Mouse (Mus musculus) forebrain, embryonic 12.5 days (tissue): ENCODE results near the gene Tspan33. TPM values are rescaled to one million over a fixed set of nuclear protein-coding genes. Genes with fewer than 3 reads are reported as not detected.
A peak's percentile ranks its signal among the peaks of the same experiment; 100 is the strongest.
"Not testable (repeated sequence)": the region's sequence is repeated elsewhere in the genome, so short reads cannot be mapped to it uniquely, and the experiment has no call there.

ENCODE experiments used
- ATAC-seq: fragments of 200-750 bp; cut with Nextera tagmentation; 2 replicates; pipeline ENCODE4 v1.8.0; 2017; ENCODE audit warnings: moderate TSS enrichment; ENCODE audit not compliant: low FRiP score
- H3K27ac ChIP-seq: fragments of 300-500 bp; sonication (generic); 2 replicates; pipeline ENCODE4 v1.5.1; 2016; ENCODE audit warnings: mild to moderate bottlenecking
- H3K27me3 ChIP-seq: fragments of 300-500 bp; sonication (generic); 2 replicates; pipeline ENCODE4 v1.6.1; 2016; ENCODE audit warnings: mild to moderate bottlenecking
- H3K36me3 ChIP-seq: fragments of 300-500 bp; sonication (generic); replicated peaks from 2 replicates; pipeline ENCODE4 v1.6.1; 2016; ENCODE audit warnings: mild to moderate bottlenecking
- H3K4me1 ChIP-seq: fragments of 300-500 bp; sonication (generic); 2 replicates; pipeline ENCODE4 v1.6.1; 2016
- H3K4me2 ChIP-seq: fragments of 300-500 bp; sonication (generic); 2 replicates; pipeline ENCODE4 v1.6.1; 2016; ENCODE audit warnings: mild to moderate bottlenecking, moderate library complexity
- H3K4me3 ChIP-seq: fragments of 300-500 bp; sonication (generic); replicated peaks from 2 replicates; pipeline ENCODE4 v1.5.1; 2016; ENCODE audit warnings: mild to moderate bottlenecking
- H3K9ac ChIP-seq: fragments of 300-500 bp; sonication (generic); 2 replicates; pipeline ENCODE4 v1.6.1; 2016; ENCODE audit warnings: mild to moderate bottlenecking
- H3K9me3 ChIP-seq: fragments of 300-500 bp; sonication (generic); 2 replicates; pipeline ENCODE4 v1.6.1; 2016
- WGBS: fragments of 180-500 bp; shearing (Covaris S2); methylation state at CpG from one replicate; pipeline ENCODE4 v1.1.7; 2016; 5-methylcytosine and 5-hydroxymethylcytosine counted together
- polyA plus RNA-seq: library from polyadenylated mRNA; unstranded; fragments of >200 nt; fragmentation: Nextera tagmentation; extraction: Ambion mirVana; gene quantifications from 2 replicates; pipeline ENCODE4 v1.2.1, GENCODE M21; 2016

The Tspan33 gene
- polyA plus RNA-seq, 1 experiment from 2014 or later: 9.2 TPM

DNA sequence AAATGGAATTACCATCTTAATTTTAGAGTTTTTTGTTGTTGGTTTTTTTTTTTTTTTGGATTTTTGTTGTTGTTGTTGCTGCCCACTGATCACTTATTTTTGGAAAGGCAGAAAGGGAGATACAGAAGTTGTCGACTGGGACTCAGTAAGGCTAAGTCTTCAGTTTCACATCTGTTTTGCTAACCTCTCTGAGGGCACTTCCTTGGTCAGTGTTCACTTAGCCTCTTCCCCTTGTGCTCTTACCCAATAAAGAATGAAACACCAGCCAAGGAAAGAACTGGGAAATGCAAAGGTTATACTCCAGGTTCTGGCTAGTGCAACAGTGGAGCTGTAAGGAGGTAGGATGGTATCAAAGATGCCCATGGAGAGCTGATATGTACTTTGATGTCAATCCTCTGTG lies 35.5 kb downstream of the Tspan33 start:
- H3K36me3 ChIP-seq: no peaks in the 10 kb centered on the region
- 87% methylated on average over 1 of the region's 1 CpGs for WGBS

DNA sequence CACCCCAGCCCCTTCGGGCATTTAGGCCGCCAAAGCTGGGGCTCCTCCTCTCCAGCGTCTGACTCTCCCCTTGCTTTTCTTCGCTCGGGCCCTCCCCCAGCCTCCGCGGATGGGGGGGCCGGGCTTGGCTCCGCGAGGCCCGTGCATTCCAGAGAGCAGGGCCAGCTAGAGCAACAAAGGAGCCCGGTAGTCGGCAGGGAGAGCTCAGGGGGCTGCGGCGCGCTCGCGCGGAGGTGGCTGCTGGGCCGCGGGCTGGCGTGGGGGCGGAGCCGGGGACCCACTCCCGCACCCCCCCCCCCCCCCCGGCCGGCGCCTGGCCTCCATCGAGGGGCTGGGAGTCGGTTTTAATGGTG lies 41.3 kb downstream of the Tspan33 start, which contains the start of gene Smo:
Gene Smo (plus strand): TSS at position 168 of the 353 bp plus-strand sequence.
- Histone ChIP-seq H3K36me3 (peaks cover 10% of the 10 kb centered on the region; the same call in 1 of the 2 replicates), H3K4me3 (peak within 1 kb of the TSS; percentile 94), H3K27me3 (no peaks in the 10 kb centered on the region), H3K9me3 (no peaks in the 10 kb centered on the region), H3K27ac (peak within 1 kb of the TSS; percentile 93), H3K9ac (peak within 1 kb of the TSS; percentile 96), H3K4me1 (peaks cover 16% of the 10 kb centered on the region), H3K4me2 (peak within 1 kb of the TSS; percentile 65)
- WGBS: under 1% methylated on average over 25 of the region's 30 CpGs
- peak; percentile 98 for ATAC-seq

More for the DNA sequence above, 35.5 kb downstream of the Tspan33 start:
- H3K27ac ChIP-seq: no peak overlapping the region
- no peak for ATAC-seq
- no peak overlapping the region for H3K9ac ChIP-seq
- no peaks in the 10 kb centered on the region for H3K27me3 ChIP-seq
- no peak overlapping the region for H3K4me2 ChIP-seq
- H3K9me3 ChIP-seq: no peaks in the 10 kb centered on the region
- no peak overlapping the region for H3K4me3 ChIP-seq
- no peaks in the 10 kb centered on the region for H3K4me1 ChIP-seq

DNA sequence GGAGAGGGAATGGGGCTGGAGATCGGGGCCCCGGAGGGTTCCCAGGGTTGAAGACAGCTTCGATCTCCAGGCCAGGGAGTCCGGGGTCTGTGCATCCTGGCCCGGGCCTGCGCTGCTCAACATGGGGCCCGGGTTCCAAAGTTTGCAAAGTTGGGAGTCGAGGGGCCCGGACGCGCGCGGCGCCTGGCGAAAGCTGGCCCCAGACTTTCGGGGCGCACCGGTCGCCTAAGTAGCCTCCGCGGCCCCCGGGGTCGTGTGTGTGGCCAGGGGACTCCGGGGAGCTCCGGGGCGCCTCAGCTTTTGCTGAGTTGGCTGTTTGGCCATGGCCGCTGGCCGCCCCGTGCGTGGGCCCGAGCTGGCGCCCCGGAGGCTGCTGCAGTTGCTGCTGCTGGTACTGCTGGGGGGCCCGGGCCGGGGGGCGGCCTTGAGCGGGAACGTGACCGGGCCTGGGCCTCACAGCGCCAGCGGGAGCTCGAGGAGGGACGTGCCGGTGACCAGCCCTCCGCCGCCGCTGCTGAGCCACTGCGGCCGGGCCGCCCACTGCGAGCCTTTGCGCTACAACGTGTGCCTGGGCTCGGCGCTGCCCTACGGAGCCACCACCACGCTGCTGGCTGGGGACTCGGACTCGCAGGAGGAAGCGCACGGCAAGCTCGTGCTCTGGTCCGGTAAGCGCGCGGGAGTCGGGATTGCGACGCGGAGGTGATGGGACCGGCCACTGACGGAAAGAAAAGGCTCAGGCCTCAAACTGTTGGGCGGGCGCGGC lies 41.8 kb downstream of the Tspan33 start:
- Histone ChIP-seq H3K27ac (peak overlapping the region; percentile 93), H3K9me3 (no peaks in the 10 kb centered on the region), H3K27me3 (no peaks in the 10 kb centered on the region), H3K9ac (peak overlapping the region; percentile 96), H3K36me3 (peaks cover 10% of the 10 kb centered on the region; the same call in 1 of the 2 replicates), H3K4me2 (peak overlapping the region; percentile 65), H3K4me3 (peak overlapping the region; percentile 94), H3K4me1 (peaks cover 16% of the 10 kb centered on the region)
- peak; percentile 84 for ATAC-seq
- WGBS: under 1% methylated on average over 74 of the region's 75 CpGs

DNA sequence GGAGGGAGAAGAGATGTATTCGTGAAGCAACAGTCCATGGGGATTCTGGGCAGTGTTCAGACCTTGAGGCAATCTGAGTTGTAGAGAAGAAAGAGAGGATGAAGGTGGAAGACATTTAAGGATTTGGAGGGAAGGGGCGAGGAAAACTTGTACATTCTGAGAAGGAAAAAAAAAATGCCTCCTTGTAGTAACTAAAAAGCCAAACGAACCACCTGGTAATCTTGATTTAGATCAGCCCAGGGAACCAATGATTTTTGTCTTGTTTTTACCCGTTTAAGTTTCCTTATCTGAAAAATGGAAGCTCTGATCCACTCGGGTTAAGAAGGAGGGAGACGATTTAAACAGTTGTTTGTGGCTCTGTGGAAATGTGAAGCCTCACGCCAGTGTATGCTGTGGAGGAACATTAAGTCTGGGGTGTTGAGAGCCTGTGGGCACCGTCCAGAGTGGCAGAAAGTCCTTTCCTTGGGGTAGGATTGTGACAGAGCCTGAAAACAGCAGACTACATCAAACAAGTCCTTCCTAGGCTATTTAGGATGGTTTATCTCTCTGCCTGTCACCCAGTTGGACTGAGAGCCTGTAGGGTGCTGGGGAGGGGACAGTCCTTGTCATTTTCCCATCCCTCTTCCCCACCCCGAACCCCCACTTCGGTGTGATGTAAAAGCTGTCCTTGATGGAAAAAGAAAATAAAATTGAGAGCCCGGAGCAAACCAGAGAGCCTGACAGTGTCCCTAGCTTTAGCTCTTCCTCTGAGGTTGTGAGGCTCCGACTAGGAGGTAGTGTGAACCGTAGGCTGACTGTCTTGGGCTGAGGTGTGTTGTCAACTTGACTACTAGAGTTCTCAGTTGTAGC lies 42.8 kb downstream of the Tspan33 start:
- Histone ChIP-seq H3K4me2 (peak overlapping the region; percentile 65), H3K9ac (peak overlapping the region; percentile 96), H3K27me3 (no peaks in the 10 kb centered on the region), H3K36me3 (peaks cover 10% of the 10 kb centered on the region; the same call in 1 of the 2 replicates), H3K27ac (peak overlapping the region; percentile 93), H3K4me3 (peak overlapping the region; percentile 94), H3K4me1 (peaks cover 16% of the 10 kb centered on the region), H3K9me3 (no peaks in the 10 kb centered on the region)
- 18% methylated on average over 13 of the region's 13 CpGs for WGBS
- ATAC-seq: no peak

DNA sequence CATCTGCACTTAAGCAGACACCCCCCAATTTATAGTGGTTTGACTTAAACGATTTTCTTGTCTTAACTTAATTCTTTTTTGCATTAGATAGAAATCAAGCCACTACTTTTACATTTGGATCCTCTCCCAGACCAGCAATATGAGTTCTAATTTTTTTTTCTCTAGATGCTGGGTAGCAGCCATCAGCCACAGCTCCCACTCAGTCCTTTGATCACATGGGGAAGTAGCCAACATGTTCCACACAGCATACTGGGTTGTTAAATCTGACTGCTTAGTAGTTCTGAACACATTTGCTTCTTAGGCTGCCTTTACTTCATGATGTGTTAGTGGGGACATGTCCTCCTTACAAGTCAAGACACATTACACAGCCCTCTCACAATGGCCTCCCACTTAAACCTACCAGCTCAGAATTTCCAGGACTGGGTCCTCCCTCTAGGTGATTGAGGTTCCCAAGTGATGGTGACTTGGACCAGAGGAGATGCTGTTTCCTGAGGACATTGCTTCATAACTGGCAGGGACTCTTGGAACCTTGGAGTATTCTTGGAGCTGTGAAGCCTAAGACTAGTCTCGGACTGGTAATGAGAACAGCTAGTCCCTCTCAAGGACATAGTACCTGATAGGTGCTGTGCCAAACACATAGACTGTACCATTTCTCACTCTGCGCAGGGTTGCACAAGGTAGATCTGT lies 57.6 kb downstream of the Tspan33 start:
- Histone ChIP-seq H3K4me3 (no peak overlapping the region), H3K4me2 (no peak overlapping the region), H3K27me3 (no peaks in the 10 kb centered on the region), H3K9me3 (peaks cover 10% of the 10 kb centered on the region), H3K27ac (no peak overlapping the region), H3K36me3 (peaks cover 33% of the 10 kb centered on the region), H3K9ac (no peak overlapping the region), H3K4me1 (no peaks in the 10 kb centered on the region)
- no peak for ATAC-seq
- WGBS: 93% methylated on average over 3 of the region's 3 CpGs

DNA sequence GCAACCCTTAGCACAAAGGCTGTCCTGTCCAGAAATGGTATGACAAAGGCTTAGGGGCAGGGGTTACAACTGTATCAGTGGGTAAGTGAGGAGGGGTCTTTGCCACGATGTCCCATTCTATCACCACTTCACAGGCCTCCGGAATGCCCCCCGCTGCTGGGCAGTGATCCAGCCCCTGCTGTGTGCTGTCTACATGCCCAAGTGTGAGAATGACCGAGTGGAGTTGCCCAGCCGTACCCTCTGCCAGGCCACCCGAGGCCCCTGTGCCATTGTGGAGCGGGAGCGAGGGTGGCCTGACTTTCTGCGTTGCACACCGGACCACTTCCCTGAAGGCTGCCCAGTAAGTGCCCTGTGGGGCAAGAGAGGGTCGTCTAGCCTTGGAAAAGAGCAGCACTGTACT lies 59.3 kb downstream of the Tspan33 start:
- Histone ChIP-seq H3K27ac (no peak overlapping the region), H3K4me2 (no peak overlapping the region), H3K4me1 (no peaks in the 10 kb centered on the region), H3K4me3 (no peak overlapping the region), H3K27me3 (no peaks in the 10 kb centered on the region), H3K36me3 (peaks cover 50% of the 10 kb centered on the region), H3K9ac (no peak overlapping the region), H3K9me3 (peaks cover 2% of the 10 kb centered on the region)
- WGBS: 91% methylated on average over 11 of the region's 11 CpGs
- no peak for ATAC-seq

DNA sequence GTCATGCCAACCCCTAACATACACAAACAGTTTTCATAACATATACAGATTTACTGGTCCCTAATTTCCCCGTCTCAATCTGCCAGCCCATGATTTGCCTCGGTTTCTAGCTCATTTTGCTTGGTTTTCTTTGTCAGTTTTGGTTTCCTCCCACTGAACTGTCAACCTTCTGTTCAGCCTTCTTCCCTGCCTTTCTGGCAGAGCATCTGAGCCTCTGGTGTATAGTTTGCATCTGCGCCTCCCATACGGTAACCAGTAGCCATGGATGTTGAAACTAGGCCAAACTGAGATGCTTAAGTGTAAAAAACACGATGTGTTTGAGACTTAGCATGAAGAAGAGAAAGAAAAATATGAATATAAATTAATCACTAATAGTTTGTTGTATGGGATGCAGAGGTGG lies 62.0 kb downstream of the Tspan33 start:
- no peaks in the 10 kb centered on the region for H3K27me3 ChIP-seq
- H3K9ac ChIP-seq: no peak overlapping the region
- H3K36me3 ChIP-seq: peaks cover 68% of the 10 kb centered on the region
- ATAC-seq: no peak
- H3K9me3 ChIP-seq: no peaks in the 10 kb centered on the region
- no peak overlapping the region for H3K4me2 ChIP-seq
- no peak overlapping the region for H3K27ac ChIP-seq
- WGBS: 93% methylated on average over 5 of the region's 5 CpGs
- H3K4me3 ChIP-seq: no peak overlapping the region
- H3K4me1 ChIP-seq: no peaks in the 10 kb centered on the region

DNA sequence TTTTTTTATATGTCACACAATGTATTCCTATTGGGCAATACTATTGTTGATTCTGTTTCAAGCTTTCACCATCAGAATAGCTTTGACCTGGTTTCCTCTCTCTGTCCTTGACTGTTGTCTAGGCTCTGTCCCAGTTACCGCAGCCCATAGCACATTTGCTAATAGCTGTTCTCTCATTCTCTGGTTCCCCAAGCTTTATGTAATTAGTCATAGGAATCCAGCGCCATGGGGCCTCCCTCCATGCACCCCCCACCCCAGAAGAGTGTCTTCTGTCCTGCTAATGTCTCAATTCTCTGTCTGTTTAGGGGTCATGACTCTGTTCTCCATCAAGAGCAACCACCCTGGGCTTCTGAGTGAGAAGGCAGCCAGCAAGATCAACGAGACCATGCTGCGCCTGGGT lies 62.5 kb downstream of the Tspan33 start:
- no peak overlapping the region for H3K4me2 ChIP-seq
- no peaks in the 10 kb centered on the region for H3K9me3 ChIP-seq
- WGBS: 92% methylated on average over 4 of the region's 4 CpGs
- no peak for ATAC-seq
- no peak overlapping the region for H3K27ac ChIP-seq
- H3K4me3 ChIP-seq: no peak overlapping the region
- H3K4me1 ChIP-seq: no peaks in the 10 kb centered on the region
- peaks cover 71% of the 10 kb centered on the region for H3K36me3 ChIP-seq
- no peaks in the 10 kb centered on the region for H3K27me3 ChIP-seq
- H3K9ac ChIP-seq: no peak overlapping the region

DNA sequence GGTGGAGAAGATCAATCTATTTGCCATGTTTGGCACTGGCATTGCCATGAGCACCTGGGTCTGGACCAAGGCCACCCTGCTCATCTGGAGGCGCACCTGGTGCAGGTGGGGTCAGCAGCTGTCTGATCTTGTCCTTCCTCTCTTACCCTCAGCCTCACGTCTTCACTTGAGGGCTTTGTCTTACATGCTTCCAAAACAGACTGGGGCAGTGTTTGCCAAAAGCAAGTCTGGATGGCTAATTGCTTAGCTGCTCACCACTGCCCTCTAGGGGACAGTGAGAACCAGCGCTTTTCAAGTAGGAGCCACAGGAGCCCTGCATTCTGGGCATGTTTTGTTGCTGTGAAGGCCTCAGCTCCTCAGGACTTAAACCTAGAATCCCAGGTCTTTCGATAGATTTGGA lies 64.4 kb downstream of the Tspan33 start:
- ATAC-seq: peak; percentile 48; the same call in 1 of the 2 replicates
- Histone ChIP-seq H3K4me1 (no peaks in the 10 kb centered on the region), H3K36me3 (peaks cover 68% of the 10 kb centered on the region), H3K27me3 (no peaks in the 10 kb centered on the region), H3K4me3 (no peak overlapping the region), H3K4me2 (no peak overlapping the region), H3K9me3 (no peaks in the 10 kb centered on the region), H3K9ac (no peak overlapping the region), H3K27ac (no peak overlapping the region)
- WGBS: 41% methylated on average over 4 of the region's 4 CpGs

DNA sequence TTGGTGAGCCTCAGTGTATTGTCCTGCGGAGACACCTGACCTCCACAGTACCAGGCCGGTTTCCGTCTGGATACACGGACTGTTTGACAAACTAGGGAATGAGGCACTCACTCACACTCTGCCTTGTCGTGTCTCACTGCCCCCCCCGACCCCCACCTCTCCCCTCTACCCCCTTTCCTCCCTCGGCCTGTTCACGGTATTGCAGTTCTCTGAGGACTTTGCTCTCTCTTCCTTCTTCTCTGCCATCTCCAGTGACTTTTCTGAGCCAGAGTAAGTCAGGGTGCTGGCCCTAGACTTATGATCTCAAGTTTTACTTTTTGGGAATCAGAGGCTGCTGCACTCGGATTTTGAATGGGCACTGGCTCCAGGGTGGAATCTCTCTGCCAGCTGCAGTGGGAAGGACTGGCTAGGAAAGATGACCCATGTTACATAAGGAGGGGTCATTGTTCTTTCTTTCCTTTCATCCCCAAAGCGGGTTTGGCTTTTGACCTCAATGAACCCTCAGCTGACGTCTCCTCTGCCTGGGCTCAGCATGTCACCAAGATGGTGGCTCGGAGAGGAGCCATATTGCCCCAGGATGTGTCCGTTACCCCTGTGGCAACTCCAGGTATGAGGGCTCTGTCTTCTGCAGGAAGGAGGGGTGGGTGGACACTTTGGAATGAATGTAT lies 65.1 kb downstream of the Tspan33 start:
- H3K27me3 ChIP-seq: no peaks in the 10 kb centered on the region
- no peak overlapping the region for H3K27ac ChIP-seq
- H3K9ac ChIP-seq: no peak overlapping the region
- H3K4me2 ChIP-seq: no peak overlapping the region
- no peak overlapping the region for H3K4me3 ChIP-seq
- ATAC-seq: no peak
- no peaks in the 10 kb centered on the region for H3K9me3 ChIP-seq
- H3K4me1 ChIP-seq: no peaks in the 10 kb centered on the region
- 89% methylated on average over 13 of the region's 13 CpGs for WGBS
- H3K36me3 ChIP-seq: peaks cover 63% of the 10 kb centered on the region

DNA sequence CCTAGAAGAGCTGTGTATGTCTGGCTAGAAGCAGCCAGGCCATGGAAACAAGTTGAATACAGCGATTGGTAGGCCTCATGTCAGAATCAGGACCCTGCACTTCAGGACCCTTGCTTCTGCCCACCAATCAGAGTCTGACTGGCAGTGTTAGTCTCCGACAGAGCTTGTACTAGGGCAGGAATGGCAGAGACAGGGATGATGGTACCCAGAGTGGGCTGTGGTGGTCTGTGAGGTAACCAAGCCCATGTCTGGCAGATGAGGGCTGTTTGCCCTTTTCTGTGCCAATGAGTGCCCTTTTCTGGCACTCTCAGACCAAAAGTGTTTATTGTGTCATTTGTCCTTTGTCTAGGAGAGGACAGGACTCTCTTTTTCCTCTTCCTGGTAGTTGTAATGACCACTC lies 66.4 kb downstream of the Tspan33 start:
- peaks cover 52% of the 10 kb centered on the region for H3K36me3 ChIP-seq
- ATAC-seq, H3K4me1 ChIP-seq, H3K9ac ChIP-seq, H3K27me3 ChIP-seq, H3K9me3 ChIP-seq, H3K27ac ChIP-seq, H3K4me3 ChIP-seq, H3K4me2 ChIP-seq: not testable (repeated sequence)
- 91% methylated on average over 2 of the region's 2 CpGs for WGBS

DNA sequence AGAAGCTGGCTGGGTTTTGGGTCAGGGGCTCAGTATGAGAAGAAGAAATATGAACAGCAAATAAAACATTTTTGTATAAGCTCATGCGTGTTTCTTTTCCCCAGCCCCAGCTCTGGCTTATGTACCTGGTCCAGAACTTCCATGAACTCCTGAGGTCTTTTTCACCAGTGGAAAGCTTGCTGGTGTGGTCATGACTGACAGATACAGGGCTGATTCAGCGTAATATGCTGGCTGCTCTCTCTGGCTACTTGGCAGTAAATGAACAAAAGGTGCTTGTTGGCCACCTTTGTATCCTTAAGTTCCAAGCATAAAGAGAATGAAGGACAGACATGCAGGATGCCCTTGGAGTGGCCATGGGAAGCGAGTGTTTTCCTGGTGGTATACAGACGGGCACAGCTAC lies 67.3 kb downstream of the Tspan33 start:
- Histone ChIP-seq H3K4me3 (no peak overlapping the region), H3K9ac (no peak overlapping the region), H3K27me3 (no peaks in the 10 kb centered on the region), H3K36me3 (peaks cover 44% of the 10 kb centered on the region), H3K4me1 (no peaks in the 10 kb centered on the region), H3K9me3 (no peaks in the 10 kb centered on the region), H3K27ac (no peak overlapping the region), H3K4me2 (no peak overlapping the region)
- 91% methylated on average over 4 of the region's 4 CpGs for WGBS
- no peak for ATAC-seq
